Mouse (Mus musculus) ES-E14 (cell line): ENCODE measurements around the gene Bad. TPM values are rescaled to one million over a fixed set of nuclear protein-coding genes. Genes with fewer than 3 reads are reported as not detected.

ENCODE experiments used
- DNase-seq: peaks from one replicate; pipeline ENCODE4 v3.0.0-alpha.2; 2013; ENCODE audit warnings: low read depth, low spot score
- H3K27ac ChIP-seq: 2 replicates; pipeline ENCODE4 v1.5.1; 2012; ENCODE audit warnings: low read depth, mild to moderate bottlenecking, low read length, moderate library complexity, mixed read lengths; ENCODE audit not compliant: poor library complexity, insufficient read depth, severe bottlenecking
- H3K36me3 ChIP-seq: 2 replicates; pipeline ENCODE4 v1.6.1; 2012; ENCODE audit warnings: mild to moderate bottlenecking, low read length, moderate library complexity, mixed read lengths; ENCODE audit not compliant: control insufficient read depth, poor library complexity, insufficient read depth, severe bottlenecking
- H3K4me1 ChIP-seq, 2 experiments: fragments of 150-350 bp in 1 of 2; sonication (generic) in 1 of 2; 2 replicates each; pipeline ENCODE4 v1.6.1; 2012; ENCODE audit warnings: low read length in 2 of 2, mild to moderate bottlenecking in 1 of 2, mixed read lengths in 1 of 2; ENCODE audit not compliant: control insufficient read depth in 2 of 2, insufficient read depth in 2 of 2, poor library complexity in 1 of 2
- H3K4me3 ChIP-seq, 2 experiments: fragments of 150-350 bp in 1 of 2; sonication (generic) in 1 of 2; 2 replicates each; pipeline ENCODE4 v1.5.1; 2012; ENCODE audit warnings: low read length in 2 of 2, low read depth in 1 of 2, mild to moderate bottlenecking in 1 of 2, mixed read lengths in 1 of 2; ENCODE audit not compliant: insufficient read depth in 1 of 2, poor library complexity in 1 of 2, severe bottlenecking in 1 of 2
- H3K9ac ChIP-seq: 2 replicates; pipeline ENCODE4 v1.6.1; 2012; ENCODE audit warnings: low read depth, mild to moderate bottlenecking, low read length, mixed read lengths; ENCODE audit not compliant: poor library complexity, insufficient read depth, severe bottlenecking
- H3K9me3 ChIP-seq: fragments of 150-350 bp; sonication (generic); 2 replicates; pipeline ENCODE4 v1.6.1; 2012; ENCODE audit warnings: low read depth, mild to moderate bottlenecking, low read length; ENCODE audit not compliant: control insufficient read depth, insufficient read depth
- CHD2 ChIP-seq: IDR thresholded peaks from 2 replicates; pipeline ENCODE4 v1.6.1; 2014; ENCODE audit warnings: mild to moderate bottlenecking, low read depth, low read length, inconsistent platforms
- HCFC1 ChIP-seq: IDR thresholded peaks from 2 replicates; pipeline ENCODE4 v1.6.1; 2012; ENCODE audit warnings: low read length, inconsistent platforms, borderline replicate concordance; ENCODE audit not compliant: insufficient read depth
- MAFK ChIP-seq: IDR thresholded peaks from 2 replicates; pipeline ENCODE4 v1.6.1; 2014; ENCODE audit warnings: mild to moderate bottlenecking, low read depth, low read length, inconsistent platforms; ENCODE audit not compliant: insufficient read depth
- ZC3H11A ChIP-seq: IDR thresholded peaks from 2 replicates; pipeline ENCODE4 v1.6.1; 2012; ENCODE audit warnings: low read depth, mild to moderate bottlenecking, inconsistent platforms, low read length, borderline replicate concordance
- ZNF384 ChIP-seq: IDR thresholded peaks from 2 replicates; pipeline ENCODE4 v1.6.1; 2012; ENCODE audit warnings: low read depth, low read length, inconsistent platforms
- in situ Hi-C, 2 experiments: fragments of 600-800 bp; cut with MboI; formaldehyde crosslinking; loops; one replicate each; pipeline ENCODE4 v1.15.1; 2025; ENCODE audit warnings: low sequenced_read_pairs in 2 of 2, inconsistent platforms in 1 of 2; ENCODE audit not compliant: unreplicated experiment in 2 of 2
- total RNA-seq: library from RNA; depleted of rRNA; stranded (reverse); fragments of 300-350 nt; gene quantifications from 2 replicates; pipeline ENCODE4 v1.2.3, GENCODE M21; 2012

Gene Bad
- total RNA-seq, 1 experiment: 22.9 TPM

DNA sequence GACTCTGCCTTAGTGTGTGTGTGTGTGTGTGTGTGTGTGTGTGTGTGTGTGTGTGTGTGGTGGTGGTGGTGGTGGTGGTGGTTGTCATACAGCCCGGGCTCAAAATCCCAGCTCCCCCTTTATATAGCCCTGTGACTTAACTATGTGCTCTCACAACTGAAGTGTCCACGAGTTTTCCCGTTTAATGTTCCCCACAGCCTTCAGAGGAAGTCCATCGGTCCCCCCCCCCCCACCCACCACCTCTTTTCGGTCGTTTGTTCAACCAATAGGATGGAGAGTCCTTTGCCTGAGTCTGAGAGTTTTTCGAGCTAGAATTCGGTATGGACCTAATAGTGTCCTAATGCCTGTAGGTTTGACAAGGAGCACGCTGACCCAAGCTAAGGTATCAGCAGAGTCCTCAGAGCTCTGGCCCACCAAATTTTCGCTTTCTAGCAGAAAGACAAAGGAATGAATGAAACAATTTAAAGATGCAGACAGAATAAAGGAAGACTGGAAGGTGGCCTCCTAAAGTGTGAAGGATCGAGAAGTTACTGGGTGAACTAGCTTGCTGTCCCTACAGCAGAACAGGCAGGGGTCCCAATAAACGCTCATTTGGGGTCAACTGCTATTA is 32.0 kb downstream of the Bad start:
- in situ Hi-C loops: no loop called here

DNA sequence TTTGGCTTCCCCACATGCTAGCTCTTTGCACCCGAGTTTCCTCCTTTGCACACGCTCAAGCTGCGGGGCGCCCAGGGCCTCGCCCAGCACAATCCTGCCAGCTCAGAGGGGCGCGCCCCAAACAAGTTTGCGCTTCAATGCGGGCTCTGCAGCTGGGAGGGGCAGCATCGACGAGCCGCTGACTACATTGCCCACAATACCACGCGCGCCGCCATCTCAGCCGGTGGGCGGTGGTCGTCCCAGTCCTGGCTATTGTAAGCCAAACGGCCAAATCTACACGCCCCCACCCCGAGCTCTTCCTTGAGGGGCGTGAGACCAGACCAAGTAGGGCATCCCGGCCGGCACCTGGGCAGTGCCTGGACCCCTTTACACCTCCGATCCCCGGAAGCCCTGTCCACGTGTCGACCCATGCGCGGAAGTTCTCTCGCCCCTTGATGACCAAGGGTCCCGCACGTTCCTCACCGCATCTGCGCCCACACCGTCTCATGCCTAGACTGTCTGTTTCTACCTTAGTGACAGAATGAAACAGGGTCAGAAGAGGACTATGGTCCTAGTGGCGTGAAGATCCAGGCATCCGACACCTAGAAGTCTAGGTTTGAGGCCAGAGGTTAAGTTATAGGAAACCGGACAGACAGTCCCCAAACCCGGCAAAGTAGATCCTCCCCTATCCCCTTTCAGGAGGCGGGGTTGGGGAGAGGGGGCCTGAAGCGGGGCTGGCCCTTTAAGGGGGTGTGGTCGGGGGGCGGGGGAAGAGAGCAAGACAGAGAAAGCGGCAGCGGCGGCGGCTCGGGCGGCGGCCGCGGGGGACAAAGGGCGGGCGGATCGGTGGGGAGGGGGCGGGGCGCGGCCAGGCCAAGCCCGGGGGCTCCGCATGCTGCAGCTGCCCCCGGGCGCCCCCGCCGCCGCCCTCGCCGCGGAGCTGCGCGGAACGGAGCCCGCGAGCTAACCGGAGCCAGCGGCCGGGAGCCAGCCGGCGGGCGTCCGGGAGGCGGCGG is 32.8 kb downstream of the Bad start, which contains the start of gene Ppp1r14b:
Gene Ppp1r14b, plus strand, starts transcription at position 758 of the 995 bp plus-strand sequence.
- peaks cover 22% of the 10 kb centered on the region for H3K36me3 ChIP-seq
- peak; percentile 91 for DNase-seq
- H3K9ac ChIP-seq: peak within 1 kb of the TSS; percentile 88
- H3K4me3 ChIP-seq: peak within 1 kb of the TSS; percentile 79 to 100
- TF ChIP-seq HCFC1 (peak; percentile 82), CHD2 (no peak), ZC3H11A (no peak), MAFK (no peak), ZNF384 (no peak)
- in situ Hi-C loops: no loop called here
- peaks cover 5 to 35% of the 10 kb centered on the region in 2 experiments for H3K4me1 ChIP-seq
- H3K27ac ChIP-seq: peak within 1 kb of the TSS; percentile 74
- no peaks in the 10 kb centered on the region for H3K9me3 ChIP-seq

More for the DNA sequence above, 32.0 kb downstream of the Bad start:
- no peak for TF ChIP-seq ZC3H11A
- TF ChIP-seq CHD2: no peak
- no peak for TF ChIP-seq HCFC1
- no peak for TF ChIP-seq ZNF384
- TF ChIP-seq MAFK: no peak
- H3K4me1 ChIP-seq: peaks cover 5 to 35% of the 10 kb centered on the region in 2 experiments; a peak in 3 of 4 replicates
- no peak overlapping the region; the same call in 1 of the 2 replicates for H3K27ac ChIP-seq
- peak overlapping the region; percentile 79 to 100 for H3K4me3 ChIP-seq
- H3K9me3 ChIP-seq: no peaks in the 10 kb centered on the region
- no peak for DNase-seq
- H3K36me3 ChIP-seq: peaks cover 22% of the 10 kb centered on the region
- no peak overlapping the region for H3K9ac ChIP-seq

DNA sequence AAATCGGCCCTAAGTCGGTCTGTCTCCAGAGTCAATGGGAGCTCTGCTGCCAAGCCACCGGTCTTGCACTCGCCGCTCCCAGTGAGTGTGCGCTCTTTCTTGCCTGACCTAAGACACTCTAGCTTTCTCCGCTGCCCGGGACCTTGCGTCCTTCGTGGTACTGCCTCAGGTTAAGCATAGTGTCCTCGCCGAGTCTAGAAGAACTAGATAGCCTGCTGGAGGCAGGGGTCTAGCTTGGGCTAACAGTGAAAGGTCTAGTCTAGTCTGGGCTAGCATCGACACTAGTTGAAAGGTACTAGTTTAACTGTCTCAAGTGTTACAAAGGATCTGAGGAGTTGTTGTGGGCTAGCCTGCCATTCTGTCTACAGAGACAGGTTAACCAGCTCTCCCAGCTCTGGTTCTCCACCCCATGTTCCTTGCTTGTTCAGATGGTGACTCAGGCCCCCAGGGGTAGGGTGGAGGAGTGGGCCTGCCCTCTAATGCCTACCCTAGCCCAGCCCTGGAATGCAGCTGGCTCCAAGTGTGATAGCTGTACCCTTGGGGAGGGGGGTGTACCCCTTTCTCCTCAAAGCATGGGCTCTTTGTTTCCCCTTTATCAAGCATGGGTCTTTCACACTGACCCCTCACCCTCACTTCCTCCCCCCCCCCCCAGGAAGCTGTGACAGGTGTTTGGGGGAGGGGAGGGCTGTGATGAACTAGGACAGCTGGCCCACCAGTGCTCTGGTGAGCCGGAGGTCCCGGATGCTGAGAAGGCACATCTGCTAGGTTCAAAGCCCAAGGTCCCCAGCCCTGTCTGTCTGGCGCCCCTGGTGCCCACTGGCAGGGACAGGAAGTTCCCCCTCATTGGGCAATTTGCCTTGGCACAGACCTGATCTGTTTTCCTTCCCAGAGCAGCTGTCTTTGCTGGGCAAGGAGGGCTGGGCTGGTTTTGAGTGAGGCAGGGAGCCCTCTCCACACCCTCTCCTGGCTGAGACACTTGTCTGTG is 34.2 kb downstream of the Bad start, which contains the start of gene Plcb3:
Gene Plcb3, minus strand, starts transcription at position 934 of the 985 bp plus-strand sequence.
- peak within 1 kb of the TSS; percentile 74 for H3K27ac ChIP-seq
- H3K36me3 ChIP-seq: peaks cover 22% of the 10 kb centered on the region
- H3K9me3 ChIP-seq: no peaks in the 10 kb centered on the region
- DNase-seq: no peak
- peak within 1 kb of the TSS; percentile 88 for H3K9ac ChIP-seq
- in situ Hi-C loops: no loop called here
- peaks cover 5 to 31% of the 10 kb centered on the region in 2 experiments for H3K4me1 ChIP-seq
- H3K4me3 ChIP-seq: peak within 1 kb of the TSS; percentile 79 to 91
- TF ChIP-seq MAFK (no peak), CHD2 (no peak), ZNF384 (no peak), ZC3H11A (no peak), HCFC1 (no peak)
